Mouse (Mus musculus): ENCODE measurements around the gene Trim28.

The Trim28 gene

GRCm38 (mm10) chr7:12998053-12998452 lies 861 bp upstream of the Trim28 start, which contains the start of gene Slc27a5:
Gene Slc27a5, minus strand, starts transcription at chr7:12998192.
- DNase-seq (ENCODE audit: low read depth, low spot score): no peak

- no peak for DNase-seq (ENCODE audit: low read depth, low spot score)
These were observed 2.7 kb downstream of the Trim28 start for GRCm38 (mm10) chr7:13001584-13001983.

DNA sequence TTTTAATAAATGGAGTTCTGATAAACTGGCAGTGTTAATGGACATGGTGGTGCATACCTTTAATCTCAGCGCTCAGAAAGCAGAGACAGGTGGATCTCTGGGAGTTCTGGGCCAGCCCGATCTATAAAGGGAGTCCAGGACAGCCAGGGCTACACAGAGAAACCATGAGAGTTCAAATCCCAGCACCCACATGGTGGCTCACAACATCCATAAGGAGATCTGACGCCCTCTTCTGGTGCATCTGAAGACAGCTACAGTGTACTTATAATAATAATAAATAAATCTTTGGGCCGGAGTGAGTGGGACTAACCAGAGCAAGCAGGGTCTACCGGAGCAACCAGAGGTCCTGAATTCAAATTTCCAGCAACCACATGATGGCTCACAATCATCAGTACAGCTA lies 4.5 kb downstream of the Trim28 start:
- no peak for DNase-seq (ENCODE audit: low read depth, low spot score)

DNA sequence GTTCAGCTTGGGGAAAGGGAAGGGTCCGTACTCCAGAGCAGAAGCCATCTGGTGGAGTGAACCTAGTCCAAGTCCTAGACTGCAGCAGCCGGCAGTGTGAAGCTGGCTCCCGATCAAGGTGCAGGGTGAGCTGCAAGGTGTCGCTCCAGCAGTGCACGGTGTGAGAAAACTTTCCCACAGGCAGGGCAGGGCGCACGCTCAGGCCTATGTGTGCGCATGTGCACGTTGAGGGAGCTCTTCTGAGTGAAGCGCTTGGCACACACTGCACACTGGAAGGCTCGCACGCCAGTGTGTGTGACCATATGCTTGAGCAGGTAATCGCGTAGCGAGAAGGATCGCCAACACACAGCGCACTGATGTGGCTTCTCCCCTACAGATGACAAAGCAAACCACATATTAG lies 7.1 kb downstream of the Trim28 start:
- no peak for DNase-seq (ENCODE audit: low read depth, low spot score)

- DNase-seq (ENCODE audit: low read depth, low spot score): no peak
These were observed 7.6 kb downstream of the Trim28 start for GRCm38 (mm10) chr7:13006531-13006930.

DNA sequence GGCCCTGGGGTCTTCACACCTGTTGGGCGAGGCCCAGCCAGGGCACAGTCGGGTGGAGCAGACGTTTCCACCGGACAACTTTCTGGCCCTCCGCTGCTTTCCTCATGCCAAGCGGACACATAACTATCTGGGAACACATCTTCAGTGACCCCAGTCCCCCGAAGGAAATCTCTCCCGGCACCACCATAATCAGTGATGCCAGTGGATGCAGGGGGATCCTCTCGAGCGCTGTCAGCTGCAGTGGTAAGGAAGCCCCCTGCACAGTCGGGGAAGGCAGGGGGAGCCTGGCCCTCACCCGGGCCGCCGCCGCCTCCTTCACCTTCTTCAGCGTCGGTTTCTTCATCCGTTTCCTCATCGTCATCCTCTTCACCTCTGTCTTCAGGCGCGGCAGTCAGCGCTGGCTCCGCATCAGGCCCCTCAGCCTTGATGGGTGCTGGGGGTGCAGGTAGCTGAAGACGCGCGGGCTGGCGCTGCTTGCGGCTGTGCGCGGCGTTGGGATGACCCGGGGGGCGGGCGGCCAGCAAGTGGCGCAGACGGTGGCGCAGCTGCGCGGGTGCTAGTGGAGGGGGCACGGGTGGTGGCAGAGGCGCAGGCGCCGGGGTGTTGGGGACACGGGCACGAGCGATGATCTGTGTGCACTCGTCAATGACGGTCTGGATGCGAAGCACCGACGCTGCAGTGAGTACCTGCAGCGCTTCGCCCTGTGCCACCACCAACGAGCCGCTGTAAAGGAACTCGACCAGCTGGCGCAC lies 8.6 kb downstream of the Trim28 start:
- DNase-seq (ENCODE audit: low read depth, low spot score): no peak

- peak; percentile 95 for DNase-seq (ENCODE audit: low read depth, low spot score)
These were observed 10.5 kb downstream of the Trim28 start for GRCm38 (mm10) chr7:13009143-13010004.

DNA sequence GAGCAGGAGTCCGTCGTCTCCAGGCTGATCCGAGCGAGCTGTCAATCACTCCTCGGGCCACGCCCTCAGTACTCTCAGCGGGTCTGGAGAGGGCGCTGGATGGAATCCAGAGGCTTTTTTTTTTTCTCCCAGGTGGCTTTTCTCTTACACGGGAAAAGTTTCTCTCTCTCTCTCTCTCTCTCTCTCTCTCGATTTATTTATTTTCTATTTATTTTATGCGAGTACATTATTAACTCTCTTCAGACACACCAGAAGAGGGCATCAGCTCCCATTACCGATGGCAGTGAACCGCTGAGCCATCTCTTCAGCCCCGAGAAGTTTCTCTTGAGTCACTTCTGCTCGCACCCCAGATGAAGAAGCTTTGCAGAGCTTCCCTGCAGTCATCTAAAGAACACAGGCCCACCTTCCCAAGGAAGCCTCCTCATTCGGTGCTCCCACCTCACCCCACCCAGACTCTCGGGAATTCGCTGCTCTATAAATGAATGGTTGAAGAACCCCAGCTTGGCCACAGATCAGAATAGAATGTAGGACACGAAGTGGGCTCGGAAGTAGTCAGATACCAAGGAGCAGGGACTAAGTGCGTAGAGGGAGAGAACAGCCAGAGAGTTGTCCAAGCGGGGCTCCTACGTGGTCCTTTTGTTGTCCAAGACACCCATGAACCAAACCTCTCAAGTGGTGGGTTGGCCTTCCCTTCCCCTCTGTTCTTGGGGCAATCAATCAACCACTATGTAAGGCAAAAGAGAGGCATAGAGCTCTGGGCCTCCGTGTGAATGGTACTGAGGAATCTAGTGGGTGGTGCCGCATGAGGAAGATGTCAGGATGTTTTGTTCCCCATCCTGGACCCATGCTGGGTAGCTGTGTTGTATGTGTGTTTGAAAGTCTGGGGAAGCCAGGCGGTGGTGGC lies 11.3 kb downstream of the Trim28 start, which contains the start of gene Zbtb45:
Zbtb45 (minus strand) TSS at position 30 of the 904 bp plus-strand sequence.
- no peak for DNase-seq (ENCODE audit: low read depth, low spot score)

DNA sequence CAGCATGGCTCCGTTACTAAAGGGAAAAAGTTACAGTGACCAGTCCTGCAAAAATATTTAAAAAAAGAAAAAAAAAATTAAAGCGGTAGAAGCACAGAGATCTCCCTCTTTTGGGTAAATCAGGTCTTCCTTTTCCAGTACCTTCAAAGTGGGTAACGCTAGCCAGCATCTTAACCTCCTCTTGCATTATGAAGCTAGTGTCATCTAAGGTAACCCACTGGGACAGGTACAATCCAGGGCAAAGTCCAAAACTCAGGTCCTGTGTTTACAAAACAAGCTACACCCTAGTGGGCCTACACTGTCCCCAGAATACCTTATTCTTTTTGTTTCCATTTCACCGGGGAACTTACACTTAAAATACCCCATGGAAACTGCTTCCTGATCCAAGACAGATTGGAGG lies 14.8 kb downstream of the Trim28 start:
- DNase-seq (ENCODE audit: low read depth, low spot score): no peak

DNA sequence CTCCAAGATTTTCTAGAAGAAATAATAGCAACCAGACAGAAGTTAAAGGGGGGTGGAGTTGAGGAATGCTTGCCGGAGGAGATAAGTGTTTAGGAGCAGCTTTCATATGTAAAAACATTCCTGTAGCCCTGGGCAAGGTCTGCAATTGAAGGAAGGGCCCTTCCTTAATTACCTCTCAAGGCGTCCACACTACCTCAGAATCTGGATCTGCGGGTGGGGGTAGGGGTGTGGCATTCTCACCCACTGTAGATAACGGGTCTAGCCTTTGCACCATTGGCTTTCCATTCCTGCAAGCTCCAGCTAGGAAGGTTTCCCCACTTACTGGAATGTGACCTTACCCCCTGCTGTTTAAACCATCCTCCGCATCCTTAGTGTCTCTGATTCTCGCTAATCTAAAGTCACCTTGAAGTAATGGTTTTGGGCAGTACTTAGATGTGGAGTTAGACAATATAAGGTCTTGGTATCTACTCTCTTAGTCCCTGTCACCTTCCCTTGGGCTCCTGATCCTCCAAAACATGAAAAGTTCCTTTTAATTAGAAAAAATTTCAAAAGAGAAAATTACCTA lies 15.4 kb downstream of the Trim28 start:
- DNase-seq (ENCODE audit: low read depth, low spot score): no peak

GRCm38 (mm10) chr7:13015217-13015616 lies 16.3 kb downstream of the Trim28 start:
- DNase-seq (ENCODE audit: low read depth, low spot score): no peak

- peak; percentile 72 for DNase-seq (ENCODE audit: low read depth, low spot score)
These were observed 24.0 kb downstream of the Trim28 start for GRCm38 (mm10) chr7:13022773-13023535.

GRCm38 (mm10) chr7:13023928-13024731 lies 25.2 kb downstream of the Trim28 start:
- DNase-seq (ENCODE audit: low read depth, low spot score): peak; percentile 97

GRCm38 (mm10) chr7:13024805-13025204 lies 25.9 kb downstream of the Trim28 start:
- peak; percentile 77 for DNase-seq (ENCODE audit: low read depth, low spot score)

DNA sequence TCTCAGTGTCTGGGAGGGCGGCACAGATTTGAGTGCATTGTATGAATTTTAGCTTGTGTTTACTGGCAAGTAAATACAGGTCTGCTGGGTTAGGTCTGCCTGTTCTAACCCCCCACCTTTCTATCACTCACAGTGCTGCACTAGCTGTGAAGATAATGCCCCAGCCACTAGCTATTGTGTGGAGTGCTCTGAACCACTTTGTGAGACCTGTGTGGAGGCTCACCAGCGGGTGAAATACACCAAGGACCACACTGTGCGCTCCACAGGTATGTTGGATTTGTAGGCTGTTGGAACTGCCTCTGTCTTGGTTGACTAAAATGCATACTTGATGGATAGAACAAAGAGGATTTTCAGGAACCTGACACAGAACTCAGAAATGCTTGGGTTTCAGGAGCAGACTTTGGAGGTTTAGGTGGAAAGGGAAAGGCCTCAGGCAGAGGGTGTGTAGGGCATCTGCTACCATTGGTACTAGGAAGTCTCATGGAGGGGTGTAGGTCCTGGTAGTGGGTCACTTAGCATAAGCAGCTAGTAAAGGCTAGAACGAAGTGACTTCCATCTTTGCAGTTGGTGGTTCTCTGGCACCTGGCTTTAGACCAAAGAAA lies 26.7 kb downstream of the Trim28 start:
- DNase-seq (ENCODE audit: low read depth, low spot score): no peak

DNA sequence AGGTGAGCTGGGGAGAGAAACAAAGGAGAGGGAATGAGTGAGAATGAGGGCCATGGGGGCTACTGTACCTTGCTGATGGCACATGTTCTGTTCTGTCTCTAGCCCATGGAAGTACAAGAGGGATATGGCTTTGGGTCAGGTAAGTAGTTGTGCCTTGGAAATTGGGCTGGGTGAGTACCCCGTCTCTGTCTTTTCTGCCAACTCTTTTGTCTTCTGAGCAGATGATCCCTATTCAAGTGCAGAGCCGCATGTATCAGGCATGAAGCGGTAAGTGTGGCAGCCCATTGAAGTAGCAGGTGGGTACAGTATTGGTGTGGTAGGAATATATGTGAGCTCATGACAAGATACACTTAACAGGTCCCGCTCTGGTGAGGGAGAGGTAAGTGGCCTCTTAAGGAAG lies 30.1 kb downstream of the Trim28 start:
- no peak for DNase-seq (ENCODE audit: low read depth, low spot score)

- peak; percentile 61 for DNase-seq (ENCODE audit: low read depth, low spot score)
These were observed 32.2 kb downstream of the Trim28 start for GRCm38 (mm10) chr7:13031069-13031468.

GRCm38 (mm10) chr7:13031983-13032382 lies 33.1 kb downstream of the Trim28 start:
- no peak for DNase-seq (ENCODE audit: low read depth, low spot score)

DNA sequence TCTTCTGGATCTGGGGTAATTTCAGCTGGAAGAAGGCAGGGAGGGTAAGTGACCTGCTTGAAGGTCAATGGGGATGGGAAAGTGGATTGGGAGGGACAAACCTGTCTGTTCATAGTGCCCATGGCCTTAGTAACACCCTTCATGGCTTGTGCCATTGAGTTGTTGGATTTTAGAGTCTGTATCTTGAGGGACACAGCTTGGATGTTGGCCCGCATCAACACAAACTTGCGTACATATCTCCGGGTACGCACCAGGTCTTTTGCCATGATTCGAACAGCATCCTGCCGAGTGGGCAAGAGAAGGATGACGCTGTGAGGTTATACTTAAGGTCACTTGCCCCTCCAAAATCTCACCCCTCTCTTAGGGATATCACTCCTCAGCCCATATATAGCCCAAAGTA lies 33.6 kb downstream of the Trim28 start:
- DNase-seq (ENCODE audit: low read depth, low spot score): no peak
